Mouse (Mus musculus) heart, postnatal 36 days (tissue): ENCODE measurements around the gene Gimap7. TPM values are rescaled to one million over a fixed set of nuclear protein-coding genes. Genes with fewer than 3 reads are reported as not detected.
"Not testable (repeated sequence)": the region's sequence is repeated elsewhere in the genome, so short reads cannot be mapped to it uniquely, and the experiment has no call there.

Source experiments
- DNase-seq, 2 experiments: peaks; one replicate each; pipeline ENCODE4 v3.0.0; 2021 to 2022
- intact Hi-C: fragments of 180-260 bp; cut with DNase I; formaldehyde crosslinking; loops from one replicate; pipeline ENCODE4 v1.15.1; 2025
- total RNA-seq, 2 experiments: library from RNA; stranded (reverse); gene quantifications; 2 replicates each; pipeline ENCODE4 v1.2.3; 2021

Gimap7 gene
- under 1 TPM in 1 of 2 experiments, not detected in 1; 0.22 TPM for total RNA-seq

DNA sequence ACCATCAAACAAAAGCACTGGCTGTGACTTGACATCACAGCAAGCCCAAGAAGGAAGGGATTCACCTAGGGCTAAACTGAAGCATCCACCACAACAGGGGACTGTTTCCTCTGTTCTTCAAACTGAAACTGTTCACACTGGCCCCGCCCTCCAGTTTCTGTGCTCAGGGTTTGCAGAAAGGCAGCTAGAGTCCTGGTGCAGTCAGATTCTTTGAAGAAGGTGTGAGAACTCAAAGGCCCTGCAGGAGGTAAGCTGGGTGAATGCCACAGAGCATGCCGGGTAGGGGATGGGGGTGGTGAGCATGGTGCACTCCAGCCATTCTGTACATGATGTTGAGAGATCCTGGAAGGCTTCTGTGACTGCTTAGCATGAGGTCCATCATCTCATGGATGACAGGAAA lies at the start of gene Gimap7, which contains the start of gene Gm28053:
Gimap7 (plus strand) TSS at position 167 of the 400 bp plus-strand sequence.
Gm28053 (plus strand) TSS at position 153 of the 400 bp plus-strand sequence.
- no peak for DNase-seq

DNA sequence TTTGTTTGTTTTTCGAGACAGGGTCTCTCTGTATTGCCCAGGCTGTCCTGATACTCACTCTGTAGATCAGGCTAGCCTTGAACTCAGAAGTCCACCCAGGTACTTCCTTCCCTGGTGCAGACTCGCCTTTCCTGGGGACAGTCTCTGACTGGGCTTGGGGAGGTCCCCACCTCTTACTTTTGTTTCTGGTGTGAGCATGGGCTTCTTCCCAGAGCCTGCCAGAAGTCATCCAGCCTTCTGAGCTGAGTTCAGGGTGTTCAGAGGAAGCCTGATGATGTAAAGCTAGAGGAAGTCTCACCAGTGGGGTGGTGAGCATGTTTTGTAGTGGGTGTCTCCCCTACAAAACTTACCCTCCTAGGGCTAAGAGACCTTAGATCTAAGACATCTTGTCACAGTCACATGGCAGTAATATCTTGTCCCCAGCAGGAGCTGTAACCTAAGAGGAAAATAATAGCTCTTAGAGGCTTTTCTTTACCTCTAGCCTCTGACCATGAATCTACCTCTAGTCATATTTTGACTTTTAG lies 48.9 kb upstream of the Gimap7 start:
- no peak for DNase-seq
- intact Hi-C loops, result loop anchor here (5.0 kb wide), 1 partner anchor 288 kb away; no protein-coding TSS in a partner anchor

More for the DNA sequence above, at the start of gene Gimap7, which contains the start of gene Gm28053:
- intact Hi-C loops, result no loop called here

GRCm38 (mm10) chr6:48674291-48675058 lies 43.9 kb upstream of the Gimap7 start:
- intact Hi-C loops, result loop anchor here (2.0 kb wide), 1 partner anchor 26 kb away; no protein-coding TSS in a partner anchor
- no peak for DNase-seq

DNA sequence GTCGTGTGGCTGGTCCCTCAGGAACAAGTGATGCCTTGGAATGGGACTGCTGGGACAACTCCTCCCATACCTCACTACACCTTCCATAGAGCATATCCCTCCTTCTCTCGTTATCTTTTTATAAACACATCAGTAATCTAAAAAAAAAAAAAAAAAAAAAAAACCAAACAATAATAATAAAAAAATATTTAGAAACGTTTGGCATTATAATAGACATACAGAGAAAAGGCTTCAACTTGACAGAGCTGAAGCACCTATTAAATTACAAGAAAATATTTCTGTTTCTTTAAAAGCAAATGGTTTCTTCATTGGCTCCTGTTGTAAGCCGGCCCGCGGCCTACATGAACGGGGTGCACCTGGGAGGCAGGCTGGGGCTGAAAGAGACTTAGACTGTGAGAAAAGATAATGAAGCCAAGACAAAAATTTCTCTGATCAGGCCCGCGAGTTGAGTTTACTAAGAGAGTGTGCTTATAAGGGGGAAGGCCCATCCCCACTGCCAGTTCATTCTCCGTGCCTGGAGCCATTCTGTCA lies 43.0 kb upstream of the Gimap7 start:
- intact Hi-C loops, result loop anchor here (2.0 kb wide), 1 partner anchor 27 kb away; no protein-coding TSS in a partner anchor
- no peak for DNase-seq

GRCm38 (mm10) chr6:48675931-48676859 lies 42.2 kb upstream of the Gimap7 start, which contains the start of gene Gimap9:
Gene Gimap9, plus strand, starts transcription at chr6:48676129.
- peak in 1 of 2 experiments; percentile 57 for DNase-seq
- intact Hi-C loops, result loop anchor here (2.0 kb wide), 1 partner anchor 27 kb away; no protein-coding TSS in a partner anchor

GRCm38 (mm10) chr6:48676860-48677415 lies 41.5 kb upstream of the Gimap7 start:
- no peak for DNase-seq
- intact Hi-C loops, result no loop called here

GRCm38 (mm10) chr6:48677492-48678345 lies 40.7 kb upstream of the Gimap7 start:
- intact Hi-C loops, result no loop called here
- no peak for DNase-seq

DNA sequence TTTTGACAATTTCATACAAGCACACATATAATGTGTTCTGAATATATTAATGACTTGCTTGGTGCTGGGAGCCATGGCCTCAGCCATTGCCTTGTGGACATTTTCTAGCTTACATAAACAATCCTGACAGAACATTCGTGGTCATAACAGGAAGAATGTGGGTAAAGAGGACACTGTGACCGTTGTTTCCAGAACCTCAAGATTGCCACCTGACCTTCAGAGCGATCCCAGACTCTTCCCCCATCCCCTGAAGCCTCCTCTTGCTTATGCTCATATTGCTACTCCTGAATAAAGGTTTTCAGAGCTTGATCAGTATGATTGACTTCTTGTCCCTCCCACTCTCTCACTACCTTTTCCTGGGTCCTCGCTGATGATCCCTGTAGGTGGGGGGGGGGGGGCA lies 40.0 kb upstream of the Gimap7 start:
- intact Hi-C loops, result no loop called here

DNA sequence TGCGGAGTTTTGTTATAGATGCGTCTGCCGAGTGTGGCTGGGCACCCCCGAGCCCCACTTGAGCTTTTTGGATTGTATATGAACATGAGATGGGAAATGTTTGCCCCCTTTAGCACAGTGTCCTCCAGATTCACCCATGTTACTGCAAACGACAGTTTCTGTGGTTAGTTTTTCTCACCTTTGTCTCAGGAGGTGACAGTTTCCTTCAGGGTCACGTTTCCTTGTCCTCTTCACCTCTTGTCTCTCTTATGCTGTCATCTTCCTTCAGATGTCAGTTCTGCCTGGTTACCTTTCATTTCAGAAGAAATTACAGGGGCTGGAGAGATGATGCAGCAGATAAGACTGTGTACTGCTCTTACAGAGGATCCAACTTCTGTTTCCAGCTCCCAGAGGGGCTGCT lies 38.7 kb upstream of the Gimap7 start:
- DNase-seq, result no peak
- intact Hi-C loops, result no loop called here

More for the DNA sequence above, 40.0 kb upstream of the Gimap7 start:
- no peak for DNase-seq

DNA sequence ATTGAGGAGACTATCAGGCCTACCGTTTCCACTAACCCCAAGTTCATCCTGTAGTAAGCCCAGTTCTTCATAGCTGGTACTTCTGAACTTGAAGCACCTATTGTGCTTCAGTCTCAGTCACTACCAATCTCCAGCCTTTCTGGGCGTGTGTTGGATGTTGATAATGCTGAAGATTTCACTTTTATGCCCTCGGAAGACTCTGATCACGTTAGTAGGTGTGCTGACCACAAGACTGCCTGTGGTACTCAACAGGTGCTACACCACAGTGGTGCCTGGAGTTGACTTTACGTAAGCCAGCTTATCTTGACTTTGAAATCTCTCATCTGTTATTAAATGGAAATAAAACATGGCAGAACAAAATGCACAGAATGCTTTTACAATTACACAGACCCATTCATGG lies 38.0 kb upstream of the Gimap7 start:
- DNase-seq, result no peak

GRCm38 (mm10) chr6:48681472-48682090 lies 36.8 kb upstream of the Gimap7 start:
- intact Hi-C loops, result no loop called here
- no peak for DNase-seq

More for the DNA sequence above, 38.0 kb upstream of the Gimap7 start:
- intact Hi-C loops, result no loop called here

DNA sequence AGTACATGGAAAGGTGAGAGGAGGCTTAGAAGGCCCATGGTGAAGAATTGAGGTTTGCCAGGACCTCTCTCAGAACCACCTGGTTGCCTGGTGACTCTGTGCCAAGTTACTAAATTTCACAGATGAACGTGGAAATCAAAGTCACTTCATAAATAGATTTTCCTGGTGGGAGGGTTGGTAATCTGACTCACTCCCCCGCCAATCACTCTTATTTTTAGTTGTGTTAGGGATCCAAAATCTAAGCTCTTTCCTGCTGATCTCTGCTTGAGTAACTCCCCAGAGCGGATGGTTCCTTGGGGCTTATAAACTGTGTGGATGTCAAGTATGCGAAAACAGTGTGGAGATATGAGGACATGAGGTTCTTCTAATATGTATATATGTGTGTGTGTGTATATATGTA lies 36.1 kb upstream of the Gimap7 start:
- intact Hi-C loops, result no loop called here
- DNase-seq, result no peak

- DNase-seq, intact Hi-C loops: not testable (repeated sequence)
These were observed 35.1 kb upstream of the Gimap7 start for GRCm38 (mm10) chr6:48683263-48683821.

DNA sequence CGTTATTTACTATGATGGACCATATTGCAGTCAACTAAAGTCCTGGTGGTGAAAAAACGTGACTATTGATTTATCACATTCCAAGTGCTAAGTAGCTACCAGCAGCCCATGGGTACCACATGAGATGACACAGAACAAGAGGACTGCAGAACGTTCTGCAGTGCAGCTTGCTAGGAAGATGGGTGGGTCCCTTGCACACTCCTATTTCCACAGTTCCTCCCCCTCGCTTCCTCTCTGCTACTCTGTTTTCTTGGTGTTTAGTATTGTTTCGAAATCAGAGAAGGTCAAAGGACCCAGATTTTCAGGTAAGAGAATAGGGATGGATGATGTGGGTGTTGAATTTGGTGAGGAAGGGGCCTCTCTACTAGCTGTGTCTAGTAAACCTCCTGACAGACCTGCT lies 34.1 kb upstream of the Gimap7 start, which contains the start of gene Gimap4:
Gimap4 (plus strand) TSS at position 231 of the 400 bp plus-strand sequence.
- intact Hi-C loops, result loop anchor here (2.0 kb wide), 1 partner anchor 62 kb away; the partner anchor contains the start of gene Gimap5
- DNase-seq, result no peak

GRCm38 (mm10) chr6:48684806-48685205 lies 33.6 kb upstream of the Gimap7 start:
- no peak for DNase-seq
- intact Hi-C loops, result loop anchor here (1.0 to 2.0 kb wide), 2 partner anchors 12 to 62 kb away; partner anchors contain the start of gene Gimap5

- DNase-seq, result no peak
- intact Hi-C loops, result loop anchor here (1.0 to 2.0 kb wide), 2 partner anchors 12 to 62 kb away; partner anchors contain the start of gene Gimap5
These were observed 33.2 kb upstream of the Gimap7 start for GRCm38 (mm10) chr6:48685251-48685650.

GRCm38 (mm10) chr6:48685694-48686665 lies 32.4 kb upstream of the Gimap7 start:
- DNase-seq, result no peak
- intact Hi-C loops, result loop anchor here (1.0 to 2.0 kb wide), 2 partner anchors 11 to 61 kb away; partner anchors contain the start of gene Gimap5
